Mouse (Mus musculus) embryonic facial prominence, embryonic 11.5 days (tissue): ENCODE results near the gene Gm17409. TPM values are rescaled to one million over a fixed set of nuclear protein-coding genes. Genes with fewer than 3 reads are reported as not detected.

Experiments used
- ATAC-seq: fragments of 200-750 bp; cut with Nextera tagmentation; replicated peaks from 2 replicates; pipeline ENCODE4 v1.8.0; 2017; ENCODE audit warnings: low read depth; ENCODE audit not compliant: insufficient number of reproducible peaks, low FRiP score, low TSS enrichment
- DNase-seq: peaks from one replicate; pipeline ENCODE4 v3.0.0-alpha.2; 2015; ENCODE audit warnings: low spot score
- H3K27ac ChIP-seq: fragments of 300-500 bp; sonication (generic); replicated peaks from 2 replicates; pipeline ENCODE4 v1.5.1; 2014; ENCODE audit warnings: mild to moderate bottlenecking, low read depth, low read length, control low read depth
- H3K27me3 ChIP-seq: fragments of 300-500 bp; sonication (generic); 2 replicates; pipeline ENCODE4 v1.6.1; 2014; ENCODE audit warnings: mild to moderate bottlenecking, low read length, moderate library complexity, mixed read lengths; ENCODE audit not compliant: control insufficient read depth, insufficient read depth
- H3K36me3 ChIP-seq: fragments of 300-500 bp; sonication (generic); replicated peaks from 2 replicates; pipeline ENCODE4 v1.6.1; 2014; ENCODE audit warnings: low read depth, mild to moderate bottlenecking, low read length, moderate library complexity, mixed read lengths; ENCODE audit not compliant: control insufficient read depth, insufficient read depth
- H3K4me1 ChIP-seq: fragments of 300-500 bp; sonication (generic); 2 replicates; pipeline ENCODE4 v1.6.1; 2014; ENCODE audit warnings: low read length, mixed read lengths; ENCODE audit not compliant: control insufficient read depth, insufficient read depth
- H3K4me2 ChIP-seq: fragments of 300-500 bp; sonication (generic); 2 replicates; pipeline ENCODE4 v1.6.1; 2014; ENCODE audit warnings: low read depth, mild to moderate bottlenecking, control low read depth, low read length, moderate library complexity
- H3K4me3 ChIP-seq: fragments of 300-500 bp; sonication (generic); 2 replicates; pipeline ENCODE4 v1.5.1; 2014; ENCODE audit warnings: low read depth, low read length, control low read depth
- H3K9ac ChIP-seq: fragments of 300-500 bp; sonication (generic); replicated peaks from 2 replicates; pipeline ENCODE4 v1.6.1; 2014; ENCODE audit warnings: mild to moderate bottlenecking, control low read depth, low read length
- H3K9me3 ChIP-seq: fragments of 300-500 bp; sonication (generic); replicated peaks from 2 replicates; pipeline ENCODE4 v1.6.1; 2016; ENCODE audit warnings: mild to moderate bottlenecking, low read length, inconsistent platforms, mixed read lengths; ENCODE audit not compliant: control insufficient read depth
- WGBS: fragments of 180-500 bp; shearing (Covaris S2); extraction: QIAGEN DNeasy Blood & Tissue Kit; methylation state at CpG from one replicate; pipeline ENCODE4 v1.1.7; 2014; 5-methylcytosine and 5-hydroxymethylcytosine counted together
- polyA plus RNA-seq: library from polyadenylated mRNA; unstranded; fragments of >200 nt; fragmentation: Nextera tagmentation; extraction: Ambion mirVana; gene quantifications from 2 replicates; pipeline ENCODE4 v1.2.1, GENCODE M21; 2014

Gm17409 gene
- polyA plus RNA-seq, 1 experiment from 2014 or later: not detected

- peak; percentile 18 for DNase-seq
- 68% methylated on average over 14 of the region's 14 CpGs for WGBS
- no peak overlapping the region for H3K27ac ChIP-seq
Observed at GRCm38 (mm10) chr2:58486441-58487278, 16.7 kb downstream of the Gm17409 start.

GRCm38 (mm10) chr2:58487279-58487560 lies 17.3 kb downstream of the Gm17409 start:
- Histone ChIP-seq H3K27me3 (no peaks in the 10 kb centered on the region), H3K4me2 (no peak overlapping the region), H3K36me3 (no peaks in the 10 kb centered on the region), H3K9ac (no peak overlapping the region), H3K9me3 (no peaks in the 10 kb centered on the region), H3K4me3 (no peak overlapping the region), H3K27ac (no peak overlapping the region), H3K4me1 (no peaks in the 10 kb centered on the region)
- DNase-seq (no peak), ATAC-seq (no peak)
- WGBS: 88% methylated on average over 3 of the region's 3 CpGs

More at GRCm38 (mm10) chr2:58486441-58487278, 16.7 kb downstream of the Gm17409 start:
- H3K9me3 ChIP-seq: no peaks in the 10 kb centered on the region
- H3K4me3 ChIP-seq: no peak overlapping the region
- no peak overlapping the region for H3K4me2 ChIP-seq
- 0 out of 2 replicates have a peak, but pooled peaks have one; percentile 34 for ATAC-seq
- no peaks in the 10 kb centered on the region for H3K36me3 ChIP-seq
- no peak overlapping the region for H3K9ac ChIP-seq
- H3K4me1 ChIP-seq: no peaks in the 10 kb centered on the region
- H3K27me3 ChIP-seq: no peaks in the 10 kb centered on the region

- WGBS: 94% methylated on average over 8 of the region's 8 CpGs
- Histone ChIP-seq H3K4me3 (no peak overlapping the region), H3K27me3 (no peaks in the 10 kb centered on the region), H3K9ac (no peak overlapping the region), H3K27ac (no peak overlapping the region), H3K9me3 (no peaks in the 10 kb centered on the region), H3K36me3 (no peaks in the 10 kb centered on the region), H3K4me1 (no peaks in the 10 kb centered on the region), H3K4me2 (no peak overlapping the region)
- ATAC-seq: no peak
- DNase-seq: no peak
Observed at GRCm38 (mm10) chr2:58488404-58488803, 18.5 kb downstream of the Gm17409 start.

GRCm38 (mm10) chr2:58489275-58489674 lies 19.4 kb downstream of the Gm17409 start:
- Histone ChIP-seq H3K4me1 (no peaks in the 10 kb centered on the region), H3K9me3 (no peaks in the 10 kb centered on the region), H3K4me3 (no peak overlapping the region), H3K27ac (no peak overlapping the region), H3K4me2 (no peak overlapping the region), H3K9ac (no peak overlapping the region), H3K27me3 (no peaks in the 10 kb centered on the region), H3K36me3 (no peaks in the 10 kb centered on the region)
- ATAC-seq (no peak), DNase-seq (no peak)
- 94% methylated on average over 9 of the region's 9 CpGs for WGBS

- no peak overlapping the region for H3K4me3 ChIP-seq
- no peak overlapping the region for H3K27ac ChIP-seq
- ATAC-seq: no peak
Observed at GRCm38 (mm10) chr2:58493685-58494635, 24.0 kb downstream of the Gm17409 start.

GRCm38 (mm10) chr2:58495271-58495670 lies 25.4 kb downstream of the Gm17409 start:
- no peak overlapping the region for H3K4me2 ChIP-seq
- ATAC-seq (no peak), DNase-seq (no peak)
- no peaks in the 10 kb centered on the region for H3K4me1 ChIP-seq
- no peaks in the 10 kb centered on the region for H3K9me3 ChIP-seq
- H3K4me3 ChIP-seq: no peak overlapping the region
- H3K27me3 ChIP-seq: no peaks in the 10 kb centered on the region
- 89% methylated on average over 3 of the region's 3 CpGs for WGBS
- no peak overlapping the region for H3K27ac ChIP-seq
- H3K9ac ChIP-seq: no peak overlapping the region
- no peaks in the 10 kb centered on the region for H3K36me3 ChIP-seq

More at GRCm38 (mm10) chr2:58493685-58494635, 24.0 kb downstream of the Gm17409 start:
- Histone ChIP-seq H3K36me3 (no peaks in the 10 kb centered on the region), H3K4me1 (no peaks in the 10 kb centered on the region), H3K4me2 (no peak overlapping the region), H3K9me3 (no peaks in the 10 kb centered on the region), H3K27me3 (no peaks in the 10 kb centered on the region), H3K9ac (no peak overlapping the region)
- DNase-seq: no peak
- 46% methylated on average over 18 of the region's 18 CpGs for WGBS

- no peaks in the 10 kb centered on the region for H3K27me3 ChIP-seq
- no peaks in the 10 kb centered on the region for H3K4me1 ChIP-seq
- no peak overlapping the region for H3K4me3 ChIP-seq
- ATAC-seq: no peak
- 63% methylated on average over 8 of the region's 8 CpGs for WGBS
- H3K4me2 ChIP-seq: no peak overlapping the region
- no peaks in the 10 kb centered on the region for H3K9me3 ChIP-seq
- H3K9ac ChIP-seq: no peak overlapping the region
- H3K36me3 ChIP-seq: no peaks in the 10 kb centered on the region
- no peak for DNase-seq
- no peak overlapping the region for H3K27ac ChIP-seq
Observed at GRCm38 (mm10) chr2:58496647-58497410, 26.9 kb downstream of the Gm17409 start.
